Mouse (Mus musculus): ENCODE measurements around the gene Ccp110.

DNA sequence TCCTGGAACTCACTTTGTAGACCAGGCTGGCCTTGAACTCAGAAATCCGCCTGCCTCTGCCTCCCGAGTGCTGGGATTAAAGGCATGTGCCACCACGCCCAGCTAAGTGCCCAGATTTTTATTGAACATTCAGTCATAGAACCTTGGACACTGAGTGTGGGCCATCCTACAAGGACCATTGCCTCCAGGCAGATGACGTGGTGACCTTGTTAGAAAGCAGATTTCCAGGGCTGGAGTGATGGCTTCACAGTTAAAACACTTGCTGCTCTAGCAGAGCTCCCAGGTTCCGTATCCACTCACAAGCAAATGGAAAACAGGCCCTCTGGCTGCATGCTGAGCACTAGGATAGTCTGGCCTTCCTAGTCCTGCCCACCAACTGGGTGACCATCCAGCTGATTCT lies 32.4 kb downstream of the Ccp110 start:
- TF ChIP-seq GATA1 (IDR thresholded peaks at IDR 0.05; ENCODE audit: borderline replicate concordance, low read length) (no peak), FLI1 (IDR thresholded peaks at IDR 0.05; ENCODE audit: low read length) (no peak)

Measured in megakaryocyte, embryonic 14.5 days (primary cell).